Mouse (Mus musculus) embryo, embryonic 11 days (tissue): ENCODE data around the gene Fibp.

ENCODE experiments used
- DNase-seq: peaks from one replicate; pipeline ENCODE4 v3.0.0-alpha.2; 2015

Fibp gene

GRCm38 (mm10) chr19:5460465-5460911 is at the start of gene Fibp:
Fibp (plus strand) TSS chr19:5460615.
- peak; percentile 95 for DNase-seq

GRCm38 (mm10) chr19:5410641-5411040 is 49.8 kb upstream of the Fibp start:
- no peak for DNase-seq

GRCm38 (mm10) chr19:5411961-5412360 is 48.5 kb upstream of the Fibp start:
- no peak for DNase-seq

- no peak for DNase-seq
Measured at GRCm38 (mm10) chr19:5413840-5414239, 46.6 kb upstream of the Fibp start.

GRCm38 (mm10) chr19:5414534-5414957 is 45.9 kb upstream of the Fibp start:
- DNase-seq: no peak

GRCm38 (mm10) chr19:5418750-5419466 is 41.5 kb upstream of the Fibp start:
- DNase-seq: no peak

GRCm38 (mm10) chr19:5419630-5420029 is 40.8 kb upstream of the Fibp start:
- no peak for DNase-seq

- DNase-seq: no peak
Measured at GRCm38 (mm10) chr19:5420579-5420978, 39.8 kb upstream of the Fibp start.

- no peak for DNase-seq
Measured at GRCm38 (mm10) chr19:5421784-5422183, 38.6 kb upstream of the Fibp start.

- DNase-seq: no peak
Measured at GRCm38 (mm10) chr19:5422267-5422666, 38.1 kb upstream of the Fibp start.

GRCm38 (mm10) chr19:5422895-5423443 is 37.4 kb upstream of the Fibp start:
- DNase-seq: no peak

- no peak for DNase-seq
Measured at GRCm38 (mm10) chr19:5423561-5423960, 36.9 kb upstream of the Fibp start.

- DNase-seq: peak; percentile 85
Measured at GRCm38 (mm10) chr19:5424092-5424781, 36.2 kb upstream of the Fibp start.

- peak; percentile 99 for DNase-seq
Measured at GRCm38 (mm10) chr19:5424782-5425741, 35.4 kb upstream of the Fibp start, which contains the start of the genes Drap1 and AI837181. Drap1 (minus strand) TSS chr19:5424979. AI837181 (plus strand) TSS chr19:5425144.

- DNase-seq: no peak
Measured at GRCm38 (mm10) chr19:5425906-5426565, 34.4 kb upstream of the Fibp start.

GRCm38 (mm10) chr19:5426640-5427290 is 33.6 kb upstream of the Fibp start:
- no peak for DNase-seq

- DNase-seq: peak; percentile 50
Measured at GRCm38 (mm10) chr19:5428083-5428482, 32.3 kb upstream of the Fibp start.

- DNase-seq: no peak
Measured at GRCm38 (mm10) chr19:5429219-5429618, 31.2 kb upstream of the Fibp start.

- no peak for DNase-seq
Measured at GRCm38 (mm10) chr19:5429806-5430205, 30.6 kb upstream of the Fibp start.

- no peak for DNase-seq
Measured at GRCm38 (mm10) chr19:5430408-5430807, 30.0 kb upstream of the Fibp start.

GRCm38 (mm10) chr19:5431911-5432464 is 28.4 kb upstream of the Fibp start:
- no peak for DNase-seq
